Mouse (Mus musculus) lung, postnatal 25 days (tissue): ENCODE measurements around the gene Chchd2.
"Not testable (repeated sequence)": the region's sequence is repeated elsewhere in the genome, so short reads cannot be mapped to it uniquely, and the experiment has no call there.

ENCODE experiments used
- DNase-seq: peaks from one replicate; pipeline ENCODE4 v3.0.0; 2022; ENCODE audit warnings: low spot score

The Chchd2 gene

DNA sequence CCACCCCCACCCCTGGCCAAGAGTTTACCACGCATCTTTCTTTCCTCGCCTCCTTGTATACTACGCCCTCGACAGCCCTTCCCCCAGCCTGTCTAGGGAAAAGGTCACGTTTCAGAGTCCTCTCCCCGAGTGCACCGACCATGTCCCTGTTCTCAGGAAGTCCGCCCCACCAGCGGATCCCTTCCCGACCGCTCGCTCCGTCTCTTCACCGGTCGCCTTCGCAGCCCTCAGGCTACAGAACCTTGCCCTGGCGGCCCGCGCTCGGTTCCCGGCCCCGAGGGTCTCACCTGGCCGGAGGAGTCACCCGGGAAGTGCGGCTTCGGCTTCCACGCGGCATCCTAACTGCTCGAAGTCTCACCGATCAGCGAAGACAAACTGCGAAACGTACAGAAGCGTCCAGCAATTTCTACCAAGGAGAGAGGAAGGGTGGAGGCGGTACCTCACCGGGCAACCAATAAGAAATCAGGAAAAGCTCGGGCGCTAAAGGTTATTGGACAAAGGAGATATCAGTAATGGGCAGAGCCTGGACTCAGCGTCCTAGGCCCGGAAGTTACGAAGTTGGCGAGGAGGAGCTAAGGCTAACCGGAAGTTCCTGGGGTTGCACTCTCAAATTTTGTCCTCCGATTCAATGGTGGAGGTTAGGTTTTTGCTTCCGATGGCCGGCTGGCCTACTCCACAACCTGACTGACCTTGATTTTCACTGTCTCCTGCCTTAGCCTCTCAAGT, at the start of gene Chchd2:
TSS of gene Chchd2 (minus strand) at position 560 of the 726 bp plus-strand sequence.
- DNase-seq, result peak; percentile 98

GRCm38 (mm10) chr5:129936941-129937340, 49.7 kb upstream of the Chchd2 start:
- DNase-seq, result no peak

DNA sequence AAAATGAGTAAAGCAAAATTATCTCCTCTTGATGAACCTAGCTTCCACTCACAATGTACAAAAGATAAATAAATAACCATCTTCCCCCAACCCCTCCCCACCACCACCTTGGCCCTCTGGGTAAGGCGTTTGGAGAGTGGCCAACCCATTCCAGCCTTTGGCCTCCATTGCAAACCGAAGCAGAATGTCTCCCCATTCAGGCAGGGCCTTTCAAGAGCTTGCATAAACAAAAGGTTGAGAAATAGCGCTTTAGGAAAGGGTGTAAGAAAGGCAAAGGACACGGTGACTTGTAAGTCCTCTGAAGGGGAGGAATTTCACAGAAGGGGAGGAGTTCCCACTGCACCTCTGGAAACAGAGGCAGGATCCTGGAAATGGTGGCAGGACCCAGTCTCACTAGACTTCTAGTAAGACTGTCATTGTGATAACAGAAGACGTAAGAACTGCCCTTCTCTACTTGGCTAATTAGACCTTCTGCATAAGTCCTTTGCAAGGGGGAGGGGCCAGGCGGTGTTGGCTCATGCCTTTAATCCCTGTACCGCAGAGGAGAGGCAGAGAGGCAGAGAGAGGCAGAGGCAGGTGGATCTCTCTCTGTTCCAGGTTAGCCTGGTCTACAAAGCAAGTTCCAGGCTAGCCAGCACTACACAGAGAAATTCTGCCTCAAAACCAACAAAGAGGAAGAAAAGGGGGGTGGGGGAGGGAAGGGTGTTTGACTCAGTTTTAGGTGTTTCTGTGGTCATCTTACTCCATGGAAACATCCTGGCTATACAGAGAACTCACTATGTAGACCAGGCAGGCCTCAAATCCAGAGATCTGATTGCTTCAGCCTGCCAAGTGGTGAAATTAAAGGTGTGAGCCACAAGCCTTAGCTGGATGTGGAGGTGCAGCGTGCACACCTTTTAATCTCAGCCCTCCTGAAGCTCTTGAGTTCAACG, 42.9 kb upstream of the Chchd2 start:
- DNase-seq, result peak; percentile 81

- DNase-seq, result no peak
Measured at GRCm38 (mm10) chr5:129925933-129926332, 38.7 kb upstream of the Chchd2 start.

DNA sequence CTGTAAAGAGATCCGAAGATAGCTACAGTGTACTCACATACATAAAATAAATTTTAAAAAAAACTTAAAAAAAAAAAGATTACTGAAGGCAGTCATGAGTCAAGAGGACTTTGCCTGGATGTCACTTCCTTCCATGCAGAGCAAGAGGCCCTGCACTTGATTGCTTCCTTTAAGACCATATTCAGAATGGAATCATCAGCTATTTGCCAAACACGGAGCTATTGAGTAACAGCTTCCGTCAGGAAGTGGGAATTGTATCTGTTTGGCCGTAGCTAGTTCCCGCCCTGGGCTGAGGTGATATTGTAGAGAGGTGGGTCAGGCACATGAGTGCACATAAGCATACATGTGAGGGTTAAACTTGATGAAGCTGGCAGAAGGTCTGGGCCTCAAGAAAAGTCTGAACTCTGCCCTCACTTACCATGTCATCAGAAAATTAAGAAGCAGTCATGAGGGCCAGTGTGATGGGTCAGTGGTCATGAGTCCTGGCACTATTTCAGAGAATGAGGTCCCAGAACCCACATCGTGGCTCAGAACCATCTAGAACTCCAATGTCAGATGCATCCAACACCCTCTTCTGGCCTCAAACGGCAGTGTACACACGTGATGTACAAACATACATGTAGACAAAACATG, 37.7 kb upstream of the Chchd2 start:
- DNase-seq, result no peak

DNA sequence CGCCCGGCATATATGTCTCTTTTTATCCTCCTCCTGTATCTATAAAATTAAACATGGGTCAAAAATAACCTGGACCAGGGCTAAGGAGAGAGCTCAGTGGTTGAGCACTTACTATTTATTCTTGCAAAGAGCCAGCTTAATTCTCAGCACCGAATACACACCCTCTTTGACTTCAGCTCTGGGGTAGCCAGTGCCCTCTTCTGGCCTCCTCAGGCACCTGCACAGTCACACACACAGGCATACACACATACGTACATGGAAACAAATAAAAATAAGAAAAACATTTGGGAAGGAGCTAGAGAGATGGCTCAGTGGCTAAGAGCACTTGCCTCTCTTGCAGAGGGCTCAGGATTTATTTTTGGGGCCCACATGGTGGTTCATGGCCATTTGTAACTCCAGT, 34.7 kb upstream of the Chchd2 start:
- no peak for DNase-seq

DNA sequence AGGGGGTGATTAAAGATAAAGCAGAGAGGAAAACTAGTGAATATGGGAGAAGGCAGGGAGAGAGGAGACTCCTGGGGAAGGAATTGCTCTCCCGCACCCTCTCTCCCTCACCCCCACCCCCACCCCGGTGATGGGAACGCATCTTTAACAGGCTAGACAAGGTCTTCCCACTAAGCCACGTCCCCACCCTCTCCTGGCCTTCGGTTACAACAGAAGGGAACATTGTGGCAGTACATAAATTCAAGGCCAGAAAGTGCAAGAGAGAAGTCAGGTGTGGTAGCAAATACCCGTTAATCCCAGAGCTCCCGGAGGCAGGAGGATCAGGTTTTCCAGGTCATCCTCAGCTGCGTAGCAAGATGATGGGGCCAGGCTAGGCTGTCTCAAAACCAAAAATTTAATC, 32.0 kb upstream of the Chchd2 start:
- DNase-seq, result no peak

DNA sequence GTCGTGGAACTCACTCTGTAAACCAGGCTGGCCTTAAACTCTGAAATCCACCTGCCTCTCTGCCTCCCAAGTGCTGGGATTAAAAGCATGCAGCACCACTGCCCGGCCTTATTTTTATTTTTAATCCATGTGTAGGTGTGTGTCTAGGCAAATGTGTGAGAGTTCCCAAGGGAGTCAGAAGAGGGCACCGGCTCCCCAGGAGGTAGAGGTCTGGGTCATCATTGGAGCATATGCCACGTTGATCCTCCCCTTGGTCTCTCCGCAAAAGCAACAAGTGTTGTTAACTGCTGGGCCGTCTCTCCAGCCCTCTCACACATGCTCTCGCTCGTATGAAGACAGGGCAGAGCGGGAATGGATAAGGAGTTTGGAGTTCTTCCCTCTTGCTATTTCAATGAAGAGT, 31.5 kb upstream of the Chchd2 start:
- DNase-seq, result no peak

DNA sequence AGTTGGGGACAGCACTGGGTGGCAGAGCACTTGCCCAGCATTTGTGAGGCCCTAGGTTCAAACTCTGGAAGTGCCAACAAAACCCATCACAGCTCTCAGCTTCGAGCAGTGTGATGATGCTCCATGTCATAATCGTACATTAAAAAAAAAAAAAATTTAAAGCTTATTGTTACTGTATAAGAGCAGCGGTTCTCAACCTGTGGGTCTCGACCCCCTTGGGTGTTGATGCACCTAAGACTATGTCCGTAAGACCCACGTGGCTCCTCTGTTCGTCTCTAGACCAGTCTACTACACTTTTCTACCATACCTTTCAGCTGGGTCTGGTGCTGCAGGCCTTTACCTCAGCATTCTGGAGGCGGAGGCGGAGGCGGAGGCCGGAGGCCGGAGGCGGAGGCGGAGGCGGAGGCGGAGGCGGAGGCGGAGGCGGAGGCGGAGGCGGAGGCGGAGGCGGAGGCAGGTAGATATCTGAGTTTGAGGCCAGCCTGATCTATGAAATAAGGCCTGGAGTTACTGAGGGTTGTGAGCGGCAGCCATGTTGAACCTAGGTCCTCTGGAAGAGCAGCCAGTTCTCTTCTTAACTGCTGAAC, 30.9 kb upstream of the Chchd2 start:
- no peak for DNase-seq

- DNase-seq, result not testable (repeated sequence)
Measured at GRCm38 (mm10) chr5:129915491-129915890, 28.2 kb upstream of the Chchd2 start.

DNA sequence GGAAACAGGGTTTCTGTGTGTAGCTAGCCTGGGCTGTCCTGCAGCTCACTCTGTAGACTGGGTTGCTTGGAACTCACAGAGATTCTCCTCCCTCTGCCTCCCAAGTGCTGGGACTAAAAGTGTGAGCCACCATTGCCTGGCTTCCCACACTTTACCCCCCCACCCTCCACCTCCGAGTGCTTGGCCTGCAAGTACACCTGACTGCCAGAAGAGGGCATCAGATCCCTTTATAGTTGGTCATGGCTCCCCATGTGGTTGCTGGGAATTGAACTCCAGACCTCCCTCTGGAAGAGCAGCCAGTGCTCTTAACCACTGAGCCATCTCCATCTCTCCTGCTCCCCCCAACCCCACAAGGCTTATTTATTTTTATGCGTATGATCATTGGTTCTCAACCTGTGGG, 26.8 kb upstream of the Chchd2 start:
- peak; percentile 26 for DNase-seq

DNA sequence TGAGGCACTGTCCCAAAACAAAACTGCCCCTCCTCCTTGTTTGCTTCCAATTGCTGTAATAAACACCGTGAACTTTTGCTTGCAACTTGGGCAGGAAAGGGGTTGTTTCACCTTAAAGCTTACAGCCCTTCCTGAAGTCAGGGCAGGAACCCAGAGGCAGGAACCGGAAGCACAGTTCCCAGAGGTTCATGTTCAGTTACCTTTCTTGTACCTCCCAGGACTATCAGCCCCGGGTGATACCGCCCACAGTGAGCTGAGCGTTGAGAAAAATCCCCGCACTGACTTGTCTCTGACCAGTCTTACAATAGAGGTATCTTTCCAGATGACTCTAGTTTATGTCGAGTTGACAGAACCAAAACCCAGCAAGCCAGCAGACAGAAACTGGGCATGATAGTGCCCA, 22.3 kb upstream of the Chchd2 start:
- no peak for DNase-seq

DNA sequence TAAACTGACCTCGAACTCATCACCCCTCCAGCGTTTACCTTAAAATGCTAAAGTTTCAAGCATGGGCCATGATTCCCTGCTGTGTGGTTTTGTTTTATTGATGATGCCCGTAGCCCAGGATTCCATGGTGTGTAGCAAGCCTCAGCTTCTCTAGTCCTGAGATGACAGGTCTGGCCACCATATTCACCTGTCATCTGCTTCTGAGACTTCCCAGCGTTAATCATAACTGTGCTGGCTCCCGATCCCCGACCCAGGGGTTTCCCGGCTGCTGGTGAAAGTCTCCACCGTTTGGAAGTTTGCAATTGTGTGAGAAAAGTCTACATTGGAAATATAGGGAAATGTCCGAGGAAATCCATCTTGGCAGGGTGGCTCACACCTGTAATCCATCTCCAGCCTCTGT, 21.9 kb upstream of the Chchd2 start:
- no peak for DNase-seq

DNA sequence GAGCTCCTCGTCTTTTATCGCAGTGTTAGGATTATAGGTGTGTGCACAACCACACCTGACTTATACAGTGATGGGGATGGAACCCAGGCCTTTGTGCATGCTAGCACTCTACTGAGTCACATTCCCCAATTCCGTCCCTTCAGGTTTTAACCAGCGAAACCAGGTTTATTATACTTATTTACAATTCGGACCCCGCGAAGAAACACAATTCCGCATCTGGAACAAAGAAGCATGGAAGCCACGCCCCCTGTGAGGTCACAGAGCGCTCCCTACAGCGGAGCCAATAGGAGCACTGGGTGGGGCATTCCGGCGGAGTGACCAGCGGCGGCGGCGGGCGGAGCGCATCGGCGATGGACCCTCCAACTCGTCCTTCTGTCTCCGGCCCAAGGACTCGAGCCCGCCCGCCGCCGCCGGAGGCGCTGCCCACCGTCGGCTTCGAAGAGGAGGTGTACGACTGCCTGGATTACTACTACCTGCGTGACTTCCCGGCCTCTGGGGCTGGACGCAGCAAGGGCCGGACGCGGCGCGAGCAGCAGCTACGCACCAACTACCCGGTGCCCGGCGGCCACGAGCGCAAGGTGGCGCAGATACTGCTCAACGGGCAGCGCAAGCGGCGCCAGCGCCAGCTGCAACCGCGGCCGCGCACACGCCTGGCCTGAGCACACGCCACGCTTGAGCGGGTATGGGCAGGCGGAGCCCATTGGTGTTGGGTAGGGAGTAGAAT, 21.1 kb upstream of the Chchd2 start, which contains the start of gene Nupr1l:
TSS of gene Nupr1l (plus strand) at position 299 of the 724 bp plus-strand sequence.
- DNase-seq, result peak; percentile 93

GRCm38 (mm10) chr5:129907775-129908174, 20.5 kb upstream of the Chchd2 start:
- no peak for DNase-seq

DNA sequence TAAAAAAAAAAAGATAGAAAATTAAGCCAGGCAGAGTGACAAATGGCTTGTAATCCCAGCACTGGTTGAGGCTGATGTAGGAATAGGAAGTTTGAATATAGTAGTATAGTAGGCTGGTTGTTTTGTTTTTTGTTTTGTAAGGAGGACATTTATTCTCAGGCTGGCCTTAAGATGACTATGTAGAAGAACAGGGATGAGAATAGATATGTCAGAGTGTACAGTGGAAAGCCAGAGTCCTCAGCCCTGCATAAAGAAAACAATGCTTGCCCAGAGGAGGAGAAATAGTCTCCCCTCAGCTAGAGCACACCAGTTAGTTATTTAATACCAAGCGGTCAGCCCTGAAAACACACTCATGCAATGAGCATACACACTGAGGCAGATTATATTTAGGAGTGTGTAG, 11.2 kb upstream of the Chchd2 start, which contains the start of gene Phkg1:
TSS of gene Phkg1 (minus strand) at position 101 of the 400 bp plus-strand sequence.
- no peak for DNase-seq

DNA sequence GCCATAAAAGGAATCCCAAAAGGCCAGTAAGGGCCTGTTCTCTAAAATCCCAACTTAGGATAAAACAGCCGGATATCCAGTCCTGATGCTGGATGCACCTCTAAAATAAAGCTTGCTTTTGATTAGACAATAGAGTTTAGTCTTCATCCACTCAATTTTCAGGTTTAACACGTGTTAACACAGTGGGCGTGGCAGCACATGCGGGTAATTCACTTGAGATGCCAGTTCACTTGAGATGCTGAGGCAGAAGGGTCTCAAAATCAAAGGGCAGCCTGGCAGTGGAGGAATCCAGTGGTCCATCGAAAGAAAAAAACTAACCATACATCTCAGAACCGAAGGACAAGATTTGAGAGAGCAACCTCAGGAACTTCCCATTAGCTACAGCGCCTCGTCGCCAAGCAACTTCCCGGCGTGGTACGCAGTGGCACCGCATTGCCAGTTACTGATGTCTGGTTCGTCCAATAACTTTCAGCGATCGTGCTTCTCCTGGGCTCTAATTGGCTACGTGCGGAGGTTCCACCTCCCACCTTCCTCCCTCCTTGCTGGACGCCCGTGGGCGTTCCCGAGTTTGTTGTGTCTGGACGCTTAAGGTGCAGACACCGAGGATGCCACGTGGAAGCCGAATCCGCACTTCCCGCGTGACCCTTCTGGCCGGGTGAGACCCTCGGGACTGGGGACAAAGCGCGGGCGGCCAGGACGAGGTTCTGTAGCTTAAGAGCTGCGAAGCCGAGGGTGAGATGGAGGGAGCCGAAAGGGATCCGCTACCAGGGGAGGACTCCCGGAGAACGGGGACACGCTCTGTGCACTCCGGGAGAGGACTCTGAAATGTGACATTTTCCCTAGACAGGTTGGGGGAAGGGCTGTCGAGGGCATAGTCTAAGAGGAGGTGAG, 8.2 kb upstream of the Chchd2 start, which contains the start of gene Zbed5:
TSS of gene Zbed5 (plus strand) at position 526 of the 891 bp plus-strand sequence.
- peak; percentile 93 for DNase-seq

GRCm38 (mm10) chr5:129890390-129890789, 3.1 kb upstream of the Chchd2 start:
- DNase-seq, result not testable (repeated sequence)

- DNase-seq, result no peak
Measured at GRCm38 (mm10) chr5:129886271-129886670, 999 bp downstream of the Chchd2 start.

- no peak for DNase-seq
Measured at GRCm38 (mm10) chr5:129879888-129880287, 7.4 kb downstream of the Chchd2 start.
